Mouse (Mus musculus) lung, embryonic 14.5 days (tissue): ENCODE results near the gene Crybb1. TPM values are rescaled to one million over a fixed set of nuclear protein-coding genes. Genes with fewer than 3 reads are reported as not detected.

ENCODE experiments used
- ATAC-seq: fragments of 200-750 bp; cut with Nextera tagmentation; 2 replicates; pipeline ENCODE4 v1.8.0; 2017; ENCODE audit warnings: mild to moderate bottlenecking, moderate TSS enrichment, moderate library complexity; ENCODE audit not compliant: insufficient read depth
- DNase-seq: peaks from one replicate; pipeline ENCODE4 v3.0.0-alpha.2; 2015
- H3K27ac ChIP-seq: fragments of 300-500 bp; sonication (generic); 2 replicates; pipeline ENCODE4 v1.5.1; 2014; ENCODE audit warnings: low read depth, mild to moderate bottlenecking, moderate library complexity
- H3K27me3 ChIP-seq: fragments of 300-500 bp; sonication (generic); 2 replicates; pipeline ENCODE4 v1.6.1; 2014; ENCODE audit warnings: low read length, control low read depth; ENCODE audit not compliant: insufficient read depth
- H3K36me3 ChIP-seq: fragments of 300-500 bp; sonication (generic); 2 replicates; pipeline ENCODE4 v1.6.1; 2014; ENCODE audit warnings: control low read depth; ENCODE audit not compliant: insufficient read depth
- H3K4me1 ChIP-seq: fragments of 300-500 bp; sonication (generic); 2 replicates; pipeline ENCODE4 v1.6.1; 2014; ENCODE audit warnings: antibody characterized with exemption, control low read depth; ENCODE audit not compliant: insufficient read depth
- H3K4me2 ChIP-seq: fragments of 300-500 bp; sonication (generic); 2 replicates; pipeline ENCODE4 v1.6.1; 2014; ENCODE audit warnings: mild to moderate bottlenecking
- H3K4me3 ChIP-seq: fragments of 300-500 bp; sonication (generic); 2 replicates; pipeline ENCODE4 v1.5.1; 2014; ENCODE audit warnings: low read depth, low read length
- H3K9ac ChIP-seq: fragments of 300-500 bp; sonication (generic); 2 replicates; pipeline ENCODE4 v1.6.1; 2014
- H3K9me3 ChIP-seq: fragments of 300-500 bp; sonication (generic); 2 replicates; pipeline ENCODE4 v1.6.1; 2016; ENCODE audit warnings: low read depth, low read length, control low read depth
- CTCF ChIP-seq: IDR thresholded peaks from 2 replicates; pipeline ENCODE4 v1.5.1; 2016; ENCODE audit warnings: antibody characterized with exemption, low read depth
- WGBS: fragments of 180-500 bp; shearing (Covaris S2); extraction: QIAGEN DNeasy Blood & Tissue Kit; methylation state at CpG from one replicate; pipeline ENCODE4 v1.1.7; 2014; 5-methylcytosine and 5-hydroxymethylcytosine counted together
- polyA plus RNA-seq: library from polyadenylated mRNA; unstranded; fragments of >200 nt; fragmentation: Nextera tagmentation; extraction: Ambion mirVana; gene quantifications from 2 replicates; pipeline ENCODE4 v1.2.1, GENCODE M21; 2014

The Crybb1 gene
- polyA plus RNA-seq, 1 experiment from 2014 or later, result 2.0 TPM

DNA sequence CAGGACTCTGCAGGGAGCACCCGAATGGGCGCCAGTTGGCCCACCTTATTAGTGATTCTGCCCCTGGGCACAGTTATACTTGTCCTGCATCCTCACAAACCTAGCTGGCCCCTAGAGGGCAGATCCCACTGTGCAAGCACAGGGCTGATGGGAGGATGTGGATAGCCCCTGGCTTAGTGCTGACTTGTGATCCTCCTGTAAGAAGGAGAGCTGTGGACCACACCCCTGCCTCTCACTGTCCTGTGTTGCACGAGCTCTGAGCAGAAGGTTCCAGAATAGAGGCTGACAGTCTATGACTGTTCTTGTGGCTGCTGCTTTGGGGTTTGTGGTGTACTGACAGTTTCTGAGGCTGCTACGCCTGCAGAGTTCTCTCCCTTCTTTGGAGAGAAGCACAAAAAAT, 46.1 kb downstream of the Crybb1 start:
- DNase-seq (no peak), ATAC-seq (no peak)
- H3K9me3 ChIP-seq, result no peaks in the 10 kb centered on the region
- H3K27me3 ChIP-seq, result no peaks in the 10 kb centered on the region
- H3K4me1 ChIP-seq, result 0 out of 2 replicates have a peak, but pooled peaks cover 3% of the 10 kb centered on the region
- no peak overlapping the region for H3K27ac ChIP-seq
- 78% methylated on average over 4 of the region's 4 CpGs for WGBS
- H3K4me3 ChIP-seq, result no peak overlapping the region
- H3K36me3 ChIP-seq, result no peaks in the 10 kb centered on the region
- no peak overlapping the region for H3K4me2 ChIP-seq
- no peak for TF ChIP-seq CTCF
- H3K9ac ChIP-seq, result no peak overlapping the region

GRCm38 (mm10) chr5:112302310-112302709, 46.7 kb downstream of the Crybb1 start:
- 63% methylated on average over 5 of the region's 5 CpGs for WGBS
- Histone ChIP-seq H3K4me1 (0 out of 2 replicates have a peak, but pooled peaks cover 3% of the 10 kb centered on the region), H3K9me3 (no peaks in the 10 kb centered on the region), H3K4me2 (no peak overlapping the region), H3K4me3 (no peak overlapping the region), H3K9ac (no peak overlapping the region), H3K36me3 (peaks cover 4% of the 10 kb centered on the region; the same call in 1 of the 2 replicates), H3K27me3 (no peaks in the 10 kb centered on the region), H3K27ac (no peak overlapping the region)
- TF ChIP-seq CTCF, result no peak
- ATAC-seq (no peak), DNase-seq (no peak)

DNA sequence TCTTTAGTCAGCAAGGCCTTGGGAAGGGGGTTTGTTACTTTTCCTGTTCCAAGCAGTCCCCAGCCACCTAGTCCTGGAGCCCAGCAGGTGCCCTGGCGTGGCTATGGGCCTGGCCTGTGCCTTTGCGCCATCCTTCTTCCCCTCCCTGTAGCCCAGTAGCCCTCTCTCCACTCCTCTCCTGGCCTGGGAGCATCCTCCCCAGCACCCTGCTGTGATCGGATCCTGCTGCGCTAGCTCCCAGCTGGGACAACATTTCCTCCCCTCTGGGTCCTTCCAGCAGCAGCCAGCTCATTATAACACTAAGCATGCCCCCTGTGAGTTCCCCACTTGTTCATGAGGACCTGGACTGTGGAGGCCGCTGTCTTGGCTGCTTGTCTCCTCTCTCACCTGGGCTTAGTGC, 50.2 kb downstream of the Crybb1 start:
- DNase-seq, result no peak
- Histone ChIP-seq H3K36me3 (peaks cover 38% of the 10 kb centered on the region), H3K4me2 (no peak overlapping the region), H3K4me1 (0 out of 2 replicates have a peak, but pooled peaks cover 3% of the 10 kb centered on the region), H3K27ac (no peak overlapping the region), H3K4me3 (no peak overlapping the region), H3K9ac (no peak overlapping the region), H3K27me3 (no peaks in the 10 kb centered on the region), H3K9me3 (no peaks in the 10 kb centered on the region)
- WGBS, result 71% methylated on average over 5 of the region's 5 CpGs
- no peak for ATAC-seq
- TF ChIP-seq CTCF, result no peak

GRCm38 (mm10) chr5:112313222-112313885, 57.7 kb downstream of the Crybb1 start:
- no peak overlapping the region for H3K9ac ChIP-seq
- no peak for TF ChIP-seq CTCF
- 70% methylated on average over 11 of the region's 11 CpGs for WGBS
- H3K27ac ChIP-seq, result no peak overlapping the region
- no peak overlapping the region for H3K4me3 ChIP-seq
- H3K36me3 ChIP-seq, result peaks cover 56% of the 10 kb centered on the region
- no peak overlapping the region for H3K4me2 ChIP-seq
- DNase-seq, result no peak
- no peaks in the 10 kb centered on the region for H3K9me3 ChIP-seq
- no peaks in the 10 kb centered on the region for H3K27me3 ChIP-seq
- ATAC-seq, result no peak
- H3K4me1 ChIP-seq, result no peaks in the 10 kb centered on the region

- Histone ChIP-seq H3K4me3 (no peak overlapping the region), H3K4me2 (no peak overlapping the region), H3K9me3 (no peaks in the 10 kb centered on the region), H3K36me3 (peaks cover 26% of the 10 kb centered on the region), H3K27me3 (no peaks in the 10 kb centered on the region), H3K27ac (peak overlapping the region; percentile 28; the same call in 1 of the 2 replicates), H3K4me1 (no peaks in the 10 kb centered on the region), H3K9ac (no peak overlapping the region)
- no peak for DNase-seq
- ATAC-seq, result no peak
- 72% methylated on average over 5 of the region's 5 CpGs for WGBS
- TF ChIP-seq CTCF, result no peak
Measured at GRCm38 (mm10) chr5:112316468-112316867, 60.9 kb downstream of the Crybb1 start.

DNA sequence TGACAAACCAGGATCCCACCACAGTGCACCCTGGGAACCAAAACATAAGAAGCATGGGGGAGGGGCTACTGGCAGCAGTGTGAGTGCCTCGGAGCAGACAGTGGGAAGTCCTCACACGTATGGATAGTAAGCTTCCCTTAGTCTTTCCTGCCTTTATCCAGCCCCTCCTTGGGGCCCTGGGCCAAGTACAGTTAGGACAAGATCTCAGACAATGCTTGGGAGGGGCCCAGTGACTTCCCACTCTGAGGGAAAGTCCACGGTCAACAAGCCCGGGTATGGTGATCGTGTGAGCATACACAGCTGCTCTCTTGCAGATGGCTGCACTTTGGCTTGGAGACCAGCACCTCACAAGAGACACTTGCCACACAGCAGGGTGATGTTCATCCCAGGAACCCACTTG, 61.7 kb downstream of the Crybb1 start:
- H3K27ac ChIP-seq, result no peak overlapping the region
- WGBS, result 29% methylated on average over 5 of the region's 5 CpGs
- no peak overlapping the region for H3K4me3 ChIP-seq
- no peak for TF ChIP-seq CTCF
- no peaks in the 10 kb centered on the region for H3K9me3 ChIP-seq
- H3K27me3 ChIP-seq, result no peaks in the 10 kb centered on the region
- 0 out of 2 replicates have a peak, but pooled peaks have one; percentile 22 for ATAC-seq
- DNase-seq, result peak; percentile 49
- no peak overlapping the region for H3K9ac ChIP-seq
- H3K36me3 ChIP-seq, result peaks cover 21% of the 10 kb centered on the region
- no peak overlapping the region for H3K4me2 ChIP-seq
- no peaks in the 10 kb centered on the region for H3K4me1 ChIP-seq

Other genes starting within 250 kb of the Crybb1 start
- gene Cryba4, start 3.3 kb upstream of the Crybb1 start, polyA plus RNA-seq, result 2.4 and 2.7 TPM in 2 replicates
- gene Tpst2, start 20.9 kb downstream of the Crybb1 start, polyA plus RNA-seq, result 53.2 and 57.7 TPM in 2 replicates
- 27.0 and 27.1 TPM in 2 replicates for gene Tfip11, start 70.5 kb downstream of the Crybb1 start, polyA plus RNA-seq
- gene Srrd, start 87.2 kb downstream of the Crybb1 start, polyA plus RNA-seq, result 42.3 and 51.0 TPM in 2 replicates
- gene Hps4, start 87.3 kb downstream of the Crybb1 start, polyA plus RNA-seq, result 27.0 and 30.3 TPM in 2 replicates
- gene Gm6583, start 100.2 kb downstream of the Crybb1 start, polyA plus RNA-seq, result 0.16 and 0.26 TPM in 2 replicates
- 5.6 and 8.0 TPM in 2 replicates for gene Asphd2, start 139.1 kb downstream of the Crybb1 start, polyA plus RNA-seq
- gene Gm6588, start 193.6 kb downstream of the Crybb1 start, polyA plus RNA-seq, result not detected in 2 replicates